Mouse (Mus musculus): Measurements from ENCODE around the gene 4931422A03Rik. TPM values are rescaled to one million over a fixed set of nuclear protein-coding genes. Genes with fewer than 3 reads are reported as not detected.
"Not testable (repeated sequence)": the region's sequence is repeated elsewhere in the genome, so short reads cannot be mapped to it uniquely, and the experiment has no call there.

The 4931422A03Rik gene
- total RNA-seq (2012; rRNA removed), result 0.50 TPM in 1 of 2 replicates, not detected in the other
- polyA plus RNA-seq (2012; ENCODE audit: insufficient read depth in 1 of 2, insufficient read length in 2 of 2, low read depth in 1 of 2, low replicate concordance in 2 of 2, missing spikeins in 1 of 2), result 1 to 10 TPM in 1 of 2 experiments, not detected in 1; 4.9 TPM

DNA sequence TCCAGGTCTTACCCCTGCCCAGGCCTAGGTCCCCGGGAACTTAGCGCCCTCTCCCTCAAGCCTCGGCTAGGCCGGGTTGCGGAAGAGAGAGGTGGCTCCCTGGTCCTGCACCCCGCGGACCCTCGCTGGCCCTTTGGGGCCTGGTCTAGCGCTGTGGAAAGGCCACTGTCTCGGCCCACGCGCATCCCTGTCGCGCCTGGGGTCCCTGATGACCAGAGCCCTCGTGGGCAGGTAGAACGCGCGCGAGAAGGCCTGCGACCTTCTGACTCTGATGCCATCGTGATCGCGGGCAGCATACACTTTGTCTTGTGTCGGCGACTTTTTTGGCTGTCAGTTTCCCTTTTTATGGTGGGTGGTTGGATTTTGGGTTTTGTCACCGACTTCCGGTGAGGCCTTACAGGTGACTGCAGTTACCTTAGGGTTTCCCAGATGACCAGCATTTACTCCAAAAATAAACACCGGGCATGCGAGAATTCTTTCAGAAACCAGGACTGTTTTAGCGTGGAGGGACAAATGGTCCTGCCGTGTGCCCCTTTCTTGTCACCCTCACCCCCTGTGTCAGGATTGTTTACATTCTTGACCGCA, at the start of gene 4931422A03Rik:
Gene 4931422A03Rik (minus strand): TSS at position 223 of the 585 bp plus-strand sequence.
- peak; percentile 61 for DNase-seq (ENCODE audit: low read depth, low spot score)
- peak within 1 kb of the TSS; percentile 58 for H3K27ac ChIP-seq (ENCODE audit: control insufficient read depth, low read depth, low read length)
- H3K4me3 ChIP-seq (ENCODE audit: control insufficient read depth in 1 of 2, insufficient read depth in 1 of 2, low read depth in 2 of 2, low read length in 2 of 2), result peak within 1 kb of the TSS; percentile 97 to 100
- no peaks in the 10 kb centered on the region for H3K9me3 ChIP-seq (replicated peaks; ENCODE audit: insufficient read depth, low read length)
- peaks cover 0 to 15% of the 10 kb centered on the region in 2 experiments for H3K36me3 ChIP-seq (ENCODE audit: control insufficient read depth in 1 of 2, insufficient read depth in 2 of 2, low read length in 2 of 2)
- peaks cover 8 to 11% of the 10 kb centered on the region in 2 experiments for H3K4me1 ChIP-seq (ENCODE audit: control insufficient read depth in 1 of 2, insufficient read depth in 2 of 2, low read length in 2 of 2)
- H3K27me3 ChIP-seq (ENCODE audit: control insufficient read depth in 1 of 2, insufficient read depth in 2 of 2, low read length in 2 of 2), result no peaks in the 10 kb centered on the region
- H3K79me2 ChIP-seq (ENCODE audit: control insufficient read depth, insufficient read depth, low read length, poor library complexity), result peaks cover 16% of the 10 kb centered on the region
- peak within 1 kb of the TSS; percentile 88 for H3K9ac ChIP-seq (ENCODE audit: control insufficient read depth, low read depth, low read length, poor library complexity, severe bottlenecking)
- no peak for TF ChIP-seq ELF1 (IDR thresholded peaks at IDR 0.05; ENCODE audit: low read depth, low read length)
- TF ChIP-seq CHD1 (IDR thresholded peaks at IDR 0.05; ENCODE audit: low read depth, low read length), result 0 out of 2 replicates have a peak, but pooled peaks have one; percentile 33

DNA sequence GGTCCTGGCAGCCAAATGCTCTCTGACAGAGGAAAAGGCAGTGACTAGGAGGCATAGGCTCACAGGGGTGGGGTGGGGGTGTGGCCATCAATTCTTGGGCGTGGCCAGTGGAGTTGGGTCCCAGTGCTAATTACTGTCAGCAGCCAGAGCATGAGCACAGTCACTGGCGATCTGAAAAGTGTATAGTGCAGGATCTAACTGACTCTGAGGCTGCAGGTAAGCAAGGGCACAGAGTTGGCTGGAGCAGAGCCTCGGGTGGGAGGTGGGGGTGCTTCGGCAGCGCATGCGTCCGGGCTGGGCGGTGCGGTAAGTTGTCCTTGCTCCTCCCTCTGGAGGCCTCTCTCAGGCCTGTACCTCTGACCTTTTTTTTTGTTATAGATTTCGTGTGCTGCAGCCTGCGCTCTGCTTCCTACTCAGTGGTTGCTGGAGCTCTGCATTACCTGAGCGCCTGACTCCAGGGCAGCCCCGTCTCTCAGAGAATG, 41.6 kb upstream of the 4931422A03Rik start, which contains the start of gene Cd59b:
Gene Cd59b (plus strand): TSS at position 146 of the 482 bp plus-strand sequence.
- no peak within 1 kb of the TSS for H3K9ac ChIP-seq (ENCODE audit: control insufficient read depth, low read depth, low read length, poor library complexity, severe bottlenecking)
- H3K27me3 ChIP-seq (ENCODE audit: control insufficient read depth in 1 of 2, insufficient read depth in 2 of 2, low read length in 2 of 2), result no peaks in the 10 kb centered on the region
- peaks cover 4 to 5% of the 10 kb centered on the region in 2 experiments; a peak in 3 of 4 replicates for H3K4me1 ChIP-seq (ENCODE audit: control insufficient read depth in 1 of 2, insufficient read depth in 2 of 2, low read length in 2 of 2)
- no peak within 1 kb of the TSS for H3K27ac ChIP-seq (ENCODE audit: control insufficient read depth, low read depth, low read length)
- 0 out of 4 replicates have a peak within 1 kb of the TSS, but pooled peaks of 1 of the 2 experiments have one; percentile 21 for H3K4me3 ChIP-seq (ENCODE audit: control insufficient read depth in 1 of 2, insufficient read depth in 1 of 2, low read depth in 2 of 2, low read length in 2 of 2)
- no peak for TF ChIP-seq ELF1 (IDR thresholded peaks at IDR 0.05; ENCODE audit: low read depth, low read length)
- TF ChIP-seq NELFE (IDR thresholded peaks at IDR 0.05; ENCODE audit: low read depth, low read length), result no peak
- DNase-seq (ENCODE audit: low read depth, low spot score), result peak; percentile 63
- H3K79me2 ChIP-seq (ENCODE audit: control insufficient read depth, insufficient read depth, low read length, poor library complexity), result no peaks in the 10 kb centered on the region
- peaks cover 0 to 2% of the 10 kb centered on the region in 2 experiments; a peak in 2 of 4 replicates for H3K36me3 ChIP-seq (ENCODE audit: control insufficient read depth in 1 of 2, insufficient read depth in 2 of 2, low read length in 2 of 2)
- no peaks in the 10 kb centered on the region for H3K9me3 ChIP-seq (replicated peaks; ENCODE audit: insufficient read depth, low read length)

DNA sequence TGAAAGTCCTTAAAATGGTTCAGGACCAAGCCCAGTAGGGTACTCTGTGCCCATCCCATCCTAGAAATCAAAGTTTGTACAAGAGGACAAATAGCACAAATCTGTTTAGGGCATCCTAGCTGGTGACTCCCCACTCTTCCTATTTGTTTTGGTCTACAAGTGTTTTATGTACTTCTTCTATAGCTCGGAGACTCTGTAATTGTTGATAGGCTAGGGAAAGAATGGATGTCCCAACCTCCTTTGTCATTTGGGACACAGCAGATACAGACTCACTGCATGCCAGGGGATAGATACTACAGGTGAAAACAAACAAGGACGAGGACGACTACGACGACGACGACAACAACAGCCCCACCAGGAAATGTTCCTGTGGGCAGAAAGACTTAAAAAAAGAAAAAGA, 40.3 kb upstream of the 4931422A03Rik start, which contains the start of gene Gm10799:
Gene Gm10799 (minus strand): TSS at position 101 of the 400 bp plus-strand sequence.
- H3K9me3 ChIP-seq (replicated peaks; ENCODE audit: insufficient read depth, low read length); H3K27me3 ChIP-seq (ENCODE audit: control insufficient read depth in 1 of 2, insufficient read depth in 2 of 2, low read length in 2 of 2); H3K79me2 ChIP-seq (ENCODE audit: control insufficient read depth, insufficient read depth, low read length, poor library complexity); H3K4me1 ChIP-seq (ENCODE audit: control insufficient read depth in 1 of 2, insufficient read depth in 2 of 2, low read length in 2 of 2); H3K4me3 ChIP-seq (ENCODE audit: control insufficient read depth in 1 of 2, insufficient read depth in 1 of 2, low read depth in 2 of 2, low read length in 2 of 2); H3K27ac ChIP-seq (ENCODE audit: control insufficient read depth, low read depth, low read length); H3K36me3 ChIP-seq (ENCODE audit: control insufficient read depth in 1 of 2, insufficient read depth in 2 of 2, low read length in 2 of 2); DNase-seq (ENCODE audit: low read depth, low spot score); H3K9ac ChIP-seq (ENCODE audit: control insufficient read depth, low read depth, low read length, poor library complexity, severe bottlenecking): not testable (repeated sequence)

DNA sequence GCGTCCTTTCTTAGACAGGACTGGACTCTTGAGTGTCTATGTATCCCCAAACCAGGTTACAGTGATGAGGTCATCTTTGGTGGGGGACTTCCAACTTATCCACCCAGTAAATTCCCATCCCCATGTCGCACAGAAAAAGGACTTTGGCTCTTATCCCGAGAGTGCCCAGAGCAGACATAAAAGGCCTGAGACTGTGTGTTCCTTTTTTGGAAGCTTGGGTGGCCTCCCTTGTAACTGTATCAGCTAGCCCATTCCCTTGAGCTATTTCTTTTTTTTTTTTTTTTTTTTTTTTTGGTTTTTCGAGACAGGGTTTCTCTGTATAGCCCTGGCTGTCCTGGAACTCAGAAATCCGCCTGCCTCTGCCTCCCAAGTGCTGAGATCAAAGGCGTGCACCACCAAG, 37.4 kb upstream of the 4931422A03Rik start, which contains the start of gene Gm10912:
Gene Gm10912 (plus strand): TSS at position 301 of the 400 bp plus-strand sequence.
- not testable (repeated sequence) for H3K27me3 ChIP-seq (ENCODE audit: control insufficient read depth in 1 of 2, insufficient read depth in 2 of 2, low read length in 2 of 2); H3K27ac ChIP-seq (ENCODE audit: control insufficient read depth, low read depth, low read length); H3K4me3 ChIP-seq (ENCODE audit: control insufficient read depth in 1 of 2, insufficient read depth in 1 of 2, low read depth in 2 of 2, low read length in 2 of 2); H3K9ac ChIP-seq (ENCODE audit: control insufficient read depth, low read depth, low read length, poor library complexity, severe bottlenecking); DNase-seq (ENCODE audit: low read depth, low spot score); H3K79me2 ChIP-seq (ENCODE audit: control insufficient read depth, insufficient read depth, low read length, poor library complexity); H3K4me1 ChIP-seq (ENCODE audit: control insufficient read depth in 1 of 2, insufficient read depth in 2 of 2, low read length in 2 of 2); H3K9me3 ChIP-seq (replicated peaks; ENCODE audit: insufficient read depth, low read length); H3K36me3 ChIP-seq (ENCODE audit: control insufficient read depth in 1 of 2, insufficient read depth in 2 of 2, low read length in 2 of 2)
- TF ChIP-seq ZNF384 (IDR thresholded peaks at IDR 0.05; ENCODE audit: low read depth, low read length), result 0 out of 2 replicates have a peak, but pooled peaks have one; percentile 13
